Mouse (Mus musculus) G1E (cell line): ENCODE data around the gene Rdx.

Experiments
- CTCF ChIP-seq: IDR thresholded peaks from 2 replicates; pipeline ENCODE4 v1.5.1; 2012; ENCODE audit warnings: low read depth, low read length, inconsistent platforms, mixed read lengths
- GATA1 ChIP-seq: IDR thresholded peaks from 2 replicates; pipeline ENCODE4 v1.6.1; 2012; ENCODE audit warnings: borderline replicate concordance, low read length, inconsistent platforms, mixed read lengths
- GATA2 ChIP-seq: IDR thresholded peaks from 2 replicates; pipeline ENCODE4 v1.6.1; 2012; ENCODE audit warnings: low read depth, low read length, inconsistent platforms, borderline replicate concordance
- POLR2AphosphoS5 ChIP-seq: IDR thresholded peaks from 2 replicates; pipeline ENCODE4 v1.6.1; 2012; ENCODE audit warnings: low read depth, low read length, inconsistent platforms; ENCODE audit not compliant: insufficient replicate concordance
- TAL1 ChIP-seq: conservative IDR thresholded peaks from 2 replicates; pipeline ENCODE4 v1.6.1; 2012; ENCODE audit warnings: low read depth, low read length, inconsistent platforms, mixed read lengths

- TF ChIP-seq CTCF = no peak
- no peak for TF ChIP-seq TAL1
- TF ChIP-seq GATA2 = no peak
- TF ChIP-seq GATA1 = no peak
- no peak for TF ChIP-seq POLR2AphosphoS5
Observed at GRCm38 (mm10) chr9:52017824-52018223, 29.1 kb upstream of the Rdx start.
